Mouse (Mus musculus): Measurements from ENCODE around the gene Crk.
"Not testable (repeated sequence)": the region's sequence is repeated elsewhere in the genome, so short reads cannot be mapped to it uniquely, and the experiment has no call there.

Gene Crk

GRCm38 (mm10) chr11:75684956-75685355 lies 5.9 kb downstream of the Crk start:
- no peak for DNase-seq (ENCODE audit: low read depth, low spot score)

DNA sequence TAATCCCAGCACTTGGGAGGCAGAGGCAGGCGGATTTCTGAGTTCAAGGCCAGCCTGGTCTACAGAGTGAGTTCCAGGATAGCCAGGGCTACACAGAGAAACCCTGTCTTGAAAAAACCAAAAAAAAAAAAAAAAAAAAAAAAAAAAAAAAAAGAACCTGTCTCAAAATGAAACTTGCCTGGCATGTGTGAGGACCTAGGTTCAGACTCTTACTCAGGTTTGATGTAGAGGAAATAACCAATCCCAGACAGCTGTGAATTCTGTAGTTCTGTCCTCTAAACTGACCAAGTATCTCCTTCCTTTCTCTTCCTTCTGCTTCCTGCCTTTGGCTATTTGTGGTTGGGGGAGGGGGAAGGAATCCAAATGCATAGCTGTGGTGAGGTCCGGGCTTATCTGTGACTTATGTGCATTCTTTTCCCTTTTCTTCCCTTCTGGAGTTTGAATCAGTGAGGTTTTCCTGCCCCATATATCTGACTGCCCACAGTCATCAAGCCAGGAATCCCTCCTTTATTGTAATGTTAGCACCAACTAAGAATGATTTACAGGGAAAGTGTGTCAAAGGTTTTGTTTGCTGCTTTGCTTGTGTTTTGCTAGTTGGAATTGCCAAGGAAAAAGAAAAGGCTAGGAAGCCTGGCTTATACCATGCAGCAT lies 8.4 kb downstream of the Crk start:
- DNase-seq (ENCODE audit: low read depth, low spot score): no peak

DNA sequence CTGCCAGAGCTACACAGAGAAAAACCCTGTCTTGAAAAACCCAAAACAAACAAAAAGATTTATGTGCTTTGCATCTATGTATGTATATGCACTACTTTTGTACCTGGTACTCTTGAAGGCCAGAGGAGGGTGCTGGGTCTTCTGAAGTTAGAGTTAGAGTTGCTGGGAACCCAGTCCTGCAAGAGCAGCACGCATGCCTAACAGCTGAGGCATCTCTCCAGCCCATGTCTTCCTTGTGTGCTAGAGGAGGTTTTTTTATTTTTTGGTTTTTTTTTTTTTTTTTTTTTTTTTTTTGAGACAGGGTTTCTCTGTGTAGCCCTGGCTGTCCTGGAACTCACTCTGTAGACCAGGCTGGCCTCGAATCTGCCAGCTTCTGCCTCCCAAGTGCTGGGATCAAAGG lies 9.1 kb downstream of the Crk start:
- no peak for DNase-seq (ENCODE audit: low read depth, low spot score)

- no peak for DNase-seq (ENCODE audit: low read depth, low spot score)
Measured at GRCm38 (mm10) chr11:75689977-75690376, 10.9 kb downstream of the Crk start.

- no peak for DNase-seq (ENCODE audit: low read depth, low spot score)
Measured at GRCm38 (mm10) chr11:75691047-75691446, 12.0 kb downstream of the Crk start.

DNA sequence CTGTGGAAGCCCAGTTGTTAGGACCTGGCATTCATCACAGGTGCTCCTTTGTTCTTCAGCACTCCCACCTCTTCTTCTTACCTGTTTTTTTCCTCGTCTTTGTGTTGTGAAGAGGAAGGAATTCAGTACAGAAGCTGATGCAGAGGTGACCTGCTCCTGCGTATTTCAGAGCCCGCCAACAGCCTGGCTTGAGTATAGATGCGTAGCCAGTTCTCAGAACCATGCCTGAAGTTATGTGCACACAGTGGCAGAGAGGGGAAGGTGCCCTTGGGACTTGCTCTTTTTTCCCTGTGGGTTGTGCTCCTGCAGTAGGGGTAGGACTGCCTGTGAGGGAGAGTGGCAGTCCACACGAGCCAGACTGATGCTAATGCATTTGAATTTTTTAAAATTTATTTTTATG lies 14.5 kb downstream of the Crk start:
- DNase-seq (ENCODE audit: low read depth, low spot score): no peak

DNA sequence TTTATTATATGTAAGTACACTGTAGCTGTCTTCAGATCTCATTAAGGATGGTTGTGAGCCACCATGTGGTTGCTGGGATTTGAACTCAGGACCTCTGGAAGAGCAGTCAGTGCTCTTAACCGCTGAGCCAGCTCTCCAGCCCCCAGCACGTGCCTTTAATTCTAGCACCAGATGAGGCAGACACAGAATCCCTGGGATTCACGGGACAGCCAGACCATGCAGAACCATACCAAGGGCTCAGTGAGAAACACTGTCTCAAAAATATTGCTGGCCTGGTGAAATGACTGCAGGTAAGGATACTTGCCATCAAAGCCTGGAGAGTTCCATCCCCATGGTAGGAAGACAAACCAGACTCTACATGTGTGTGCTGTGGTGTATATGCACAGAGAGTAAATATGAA lies 18.4 kb downstream of the Crk start:
- DNase-seq (ENCODE audit: low read depth, low spot score): not testable (repeated sequence)

DNA sequence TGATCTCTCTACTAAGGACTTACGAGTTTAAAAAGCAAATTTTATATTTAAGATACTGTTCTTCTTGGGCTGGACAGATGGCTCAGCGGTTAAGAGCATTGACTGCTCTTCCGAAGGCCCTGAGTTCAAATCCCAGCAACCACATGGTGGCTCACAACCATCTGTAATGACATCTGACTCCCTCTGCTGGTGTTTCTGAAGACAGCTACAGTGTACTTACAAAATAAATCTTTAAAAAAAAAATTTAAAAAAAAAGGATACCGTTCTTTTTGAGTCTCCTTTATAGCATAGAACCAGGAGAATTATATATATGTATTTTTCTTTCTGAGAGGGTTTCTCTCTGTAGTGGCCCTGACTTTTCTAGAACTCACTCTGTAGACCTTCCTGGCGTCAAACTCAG lies 21.5 kb downstream of the Crk start:
- no peak for DNase-seq (ENCODE audit: low read depth, low spot score)

DNA sequence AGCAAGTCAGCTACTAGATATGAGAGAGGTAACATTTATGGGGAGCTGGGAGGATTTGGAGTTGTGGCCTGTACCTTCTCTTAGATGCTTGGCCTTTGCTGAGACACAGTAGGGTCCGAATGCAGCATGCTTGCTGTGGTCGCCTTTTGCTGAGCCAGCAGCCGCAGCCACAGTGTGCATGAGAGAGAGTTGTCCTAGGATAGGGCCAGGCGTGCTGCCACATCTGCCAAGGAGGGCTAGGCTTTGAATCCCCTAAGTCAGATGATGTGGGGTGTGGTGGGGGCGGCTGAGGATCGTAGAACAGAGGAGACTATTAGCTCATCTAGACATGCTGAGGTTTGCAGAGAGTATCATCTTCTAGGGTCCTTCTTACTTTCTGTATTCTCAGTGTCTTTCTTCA lies 23.7 kb downstream of the Crk start:
- DNase-seq (ENCODE audit: low read depth, low spot score): no peak

GRCm38 (mm10) chr11:75703748-75704147 lies 24.7 kb downstream of the Crk start:
- DNase-seq (ENCODE audit: low read depth, low spot score): no peak

DNA sequence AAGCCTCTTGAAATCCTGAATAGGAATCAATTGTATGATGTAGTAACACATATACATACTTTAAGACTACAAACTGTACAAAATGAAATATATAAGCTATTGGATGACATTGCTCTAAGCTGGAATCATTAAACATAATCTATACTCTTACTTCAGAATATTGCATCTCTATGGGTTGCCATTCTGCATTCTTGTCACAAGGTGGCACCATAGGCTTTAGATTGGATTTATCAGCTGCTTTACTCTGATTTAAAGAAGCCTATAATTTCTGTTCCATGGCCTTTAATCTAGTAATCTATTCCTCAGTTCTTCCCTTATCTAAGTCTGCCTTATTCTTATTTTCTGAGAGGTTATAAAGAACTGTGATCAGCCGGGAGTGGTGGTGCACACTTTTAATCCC lies 34.9 kb downstream of the Crk start:
- DNase-seq (ENCODE audit: low read depth, low spot score): no peak

- DNase-seq (ENCODE audit: low read depth, low spot score): no peak
Measured at GRCm38 (mm10) chr11:75715556-75715955, 36.5 kb downstream of the Crk start.

DNA sequence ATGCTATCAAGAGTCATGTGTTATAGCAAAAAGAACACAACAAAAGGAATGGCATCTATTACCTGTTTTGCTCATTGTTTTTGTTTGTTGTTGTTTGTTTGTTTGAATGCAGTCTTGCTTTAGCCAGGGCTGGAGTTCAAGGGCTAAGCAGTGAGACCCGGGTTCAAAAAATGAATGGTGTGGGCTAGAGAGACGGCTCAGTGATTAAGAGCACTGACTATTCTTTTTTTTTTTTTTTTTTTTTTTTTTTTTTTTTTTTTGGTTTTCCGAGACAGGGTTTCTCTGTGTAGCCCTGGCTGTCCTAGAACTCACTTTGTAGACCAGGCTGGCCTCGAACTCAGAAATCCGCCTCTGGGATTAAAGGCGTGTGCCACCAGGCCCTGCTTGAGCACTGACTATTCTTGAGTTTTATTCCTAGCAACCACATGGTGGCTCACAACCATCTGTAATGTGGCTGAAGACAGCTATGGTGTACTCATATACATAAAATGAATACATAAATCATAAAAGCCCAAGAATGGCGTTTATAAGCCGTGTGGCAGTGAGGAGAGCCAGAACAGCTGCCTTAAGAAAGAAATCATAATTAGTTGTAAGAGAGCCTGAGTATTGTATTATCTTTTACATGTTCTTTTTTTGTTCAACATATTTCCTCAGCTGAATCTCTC lies 37.7 kb downstream of the Crk start:
- DNase-seq (ENCODE audit: low read depth, low spot score): no peak

GRCm38 (mm10) chr11:75722339-75722738 lies 43.3 kb downstream of the Crk start:
- no peak for DNase-seq (ENCODE audit: low read depth, low spot score)

- no peak for DNase-seq (ENCODE audit: low read depth, low spot score)
Measured at GRCm38 (mm10) chr11:75727168-75727567, 48.1 kb downstream of the Crk start.

DNA sequence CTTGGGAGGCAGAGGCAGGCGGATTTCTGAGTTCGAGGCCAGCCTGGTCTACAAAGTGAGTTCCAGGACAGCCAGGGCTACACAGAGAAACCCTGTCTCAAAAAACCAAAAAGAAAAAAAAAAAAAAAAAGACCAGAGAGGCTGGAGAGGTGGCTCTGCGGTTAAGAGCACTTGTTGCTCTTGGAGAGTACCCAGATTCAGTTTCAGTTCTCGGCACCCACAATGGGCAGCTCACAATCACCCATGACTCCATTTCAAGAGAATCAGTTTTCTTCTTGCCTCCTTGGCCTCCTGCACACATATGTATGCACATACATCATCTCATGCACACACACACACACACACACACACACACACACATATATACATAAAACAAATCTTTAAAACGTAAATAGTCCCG lies 48.6 kb downstream of the Crk start:
- not testable (repeated sequence) for DNase-seq (ENCODE audit: low read depth, low spot score)

DNA sequence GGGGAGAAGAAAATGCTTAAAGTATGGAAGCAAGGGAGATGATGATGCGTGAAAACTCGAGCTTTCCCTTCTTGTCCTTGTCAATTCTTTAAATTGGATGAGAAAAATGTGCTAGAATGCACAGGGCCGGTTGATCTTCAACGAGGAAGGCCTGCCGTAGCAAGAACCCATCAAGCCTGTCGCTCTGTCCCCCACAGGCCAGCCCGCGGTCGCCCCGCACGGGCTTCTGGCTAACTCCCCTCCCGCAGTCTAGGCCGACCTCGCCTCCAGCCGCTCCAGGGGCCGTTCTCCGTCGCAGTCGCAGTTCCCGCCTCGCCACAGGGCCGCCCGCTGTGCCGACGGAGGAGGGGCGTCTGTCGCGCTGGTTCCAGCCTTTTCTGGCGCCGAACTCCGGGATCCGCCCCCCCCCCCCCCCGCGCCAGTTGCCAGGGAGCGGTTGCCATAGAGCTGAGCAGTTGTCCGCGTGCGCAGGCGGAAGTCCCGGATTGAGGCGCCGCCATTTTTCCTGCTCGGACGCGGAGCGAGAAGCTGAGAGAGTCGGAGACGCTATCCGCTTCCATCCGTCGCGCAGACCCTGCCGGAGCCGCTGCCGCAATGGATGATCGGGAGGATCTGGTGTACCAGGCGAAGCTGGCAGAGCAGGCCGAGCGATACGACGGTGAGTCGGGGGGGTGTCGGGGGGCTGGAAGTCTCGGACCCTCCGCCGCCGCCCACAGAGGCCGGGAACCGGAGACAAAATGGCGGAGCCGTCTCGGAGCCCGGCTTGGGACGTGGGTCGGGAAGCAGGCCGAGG lies 53.6 kb downstream of the Crk start, which contains the start of gene Ywhae:
Gene Ywhae (plus strand): TSS at position 436 of the 793 bp plus-strand sequence.
- peak; percentile 91 for DNase-seq (ENCODE audit: low read depth, low spot score)

- DNase-seq (ENCODE audit: low read depth, low spot score): no peak
Measured at GRCm38 (mm10) chr11:75733227-75733940, 54.3 kb downstream of the Crk start.

DNA sequence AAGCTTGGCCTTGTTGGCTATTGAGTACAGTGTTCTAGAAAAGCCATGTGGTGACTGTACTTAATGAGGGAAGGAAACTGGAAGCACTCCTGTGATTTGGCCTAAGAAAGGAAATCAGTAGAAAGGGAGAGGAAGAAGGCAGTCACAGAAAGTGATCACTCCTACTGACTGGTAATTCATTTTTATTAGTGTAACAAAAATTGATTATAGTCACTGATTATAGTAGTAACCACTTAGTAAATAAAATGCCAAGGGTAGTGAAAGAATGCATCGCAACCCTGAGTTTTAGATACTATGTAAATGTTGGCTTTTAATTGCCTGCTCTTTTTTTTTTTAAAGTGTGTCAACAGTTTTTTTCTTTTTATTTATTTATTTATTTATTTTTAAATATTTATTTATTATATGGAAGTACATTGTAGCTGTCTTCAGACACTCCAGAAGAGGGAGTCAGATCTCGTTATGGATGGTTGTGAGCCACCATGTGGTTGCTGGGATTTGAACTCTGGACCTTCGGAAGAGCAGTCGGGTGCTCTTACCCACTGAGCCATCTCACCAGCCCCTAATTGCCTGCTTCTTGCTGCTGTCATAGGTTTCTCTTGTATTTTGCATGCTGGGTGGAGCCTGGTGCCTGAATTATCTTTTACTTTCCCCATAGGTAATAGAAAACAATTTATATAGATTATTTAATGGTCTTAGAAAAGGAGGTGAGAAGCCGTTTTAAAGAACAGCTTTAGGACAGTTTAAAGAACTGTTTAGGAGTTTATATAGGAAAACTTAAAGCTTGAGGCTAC lies 56.6 kb downstream of the Crk start:
- no peak for DNase-seq (ENCODE audit: low read depth, low spot score)

GRCm38 (mm10) chr11:75736978-75737377 lies 57.9 kb downstream of the Crk start:
- no peak for DNase-seq (ENCODE audit: low read depth, low spot score)

- no peak for DNase-seq (ENCODE audit: low read depth, low spot score)
Measured at GRCm38 (mm10) chr11:75737806-75738476, 58.9 kb downstream of the Crk start.
